Mouse (Mus musculus) midbrain, embryonic 14.5 days (tissue): ENCODE data around the gene Lpin1. TPM values are rescaled to one million over a fixed set of nuclear protein-coding genes. Genes with fewer than 3 reads are reported as not detected.

ENCODE experiments used
- polyA plus RNA-seq: library from polyadenylated mRNA; unstranded; fragments of >200 nt; fragmentation: Nextera tagmentation; extraction: Ambion mirVana; gene quantifications from 2 replicates; pipeline ENCODE4 v1.2.1, GENCODE M21; 2014

The Lpin1 gene
- polyA plus RNA-seq, 1 experiment from 2014 or later = 27.1 TPM

Other genes with a start within 250 kb of the Lpin1 start
- 1.00 and 1.1 TPM in 2 replicates for gene Ntsr2, start 42.4 kb upstream of the Lpin1 start, polyA plus RNA-seq
- 1.6 and 2.5 TPM in 2 replicates for gene Greb1, start 189.9 kb upstream of the Lpin1 start, polyA plus RNA-seq
- 33.4 and 36.9 TPM in 2 replicates for gene E2f6, start 200.0 kb upstream of the Lpin1 start, polyA plus RNA-seq